Mouse (Mus musculus) skeletal muscle tissue, adult 2 months (tissue): Measurements from ENCODE around the gene Cenpj.
A peak's percentile ranks its signal among the peaks of the same experiment; 100 is the strongest.

Experiments used
- DNase-seq: peaks from one replicate; pipeline ENCODE4 v3.0.0-alpha.2; 2012; ENCODE audit warnings: low read depth, low spot score

The Cenpj gene

GRCm38 (mm10) chr14:56545491-56545890, 29.7 kb downstream of the Cenpj start:
- DNase-seq: no peak

GRCm38 (mm10) chr14:56544946-56545345, 30.3 kb downstream of the Cenpj start:
- no peak for DNase-seq

- DNase-seq: no peak
These were observed 44.4 kb downstream of the Cenpj start for GRCm38 (mm10) chr14:56530788-56531187.

GRCm38 (mm10) chr14:56514775-56515174, 60.5 kb downstream of the Cenpj start:
- DNase-seq: no peak

- DNase-seq: no peak
These were observed 63.1 kb downstream of the Cenpj start for GRCm38 (mm10) chr14:56512084-56512483.

GRCm38 (mm10) chr14:56506743-56507142, 68.5 kb downstream of the Cenpj start:
- DNase-seq: no peak

- peak; percentile 49 for DNase-seq
These were observed 72.8 kb downstream of the Cenpj start for GRCm38 (mm10) chr14:56502407-56502806.

- DNase-seq: no peak
These were observed 85.4 kb downstream of the Cenpj start for GRCm38 (mm10) chr14:56489806-56490205.
